8 mouse cellular contexts compared by ENCODE assay signal in genomic region chr10:80158307-80158986, GRCm38 (mm10). TPM values are rescaled to one million over a fixed set of nuclear protein-coding genes. Genes with fewer than 3 reads are reported as not detected.
DNase-seq lines count a peak whose midpoint lies in the region; ATAC-seq and TF ChIP-seq lines count a peak whose summit lies in the region.

No protein-coding gene starts in this region.

- 3% methylated on average over 18 of the region's 18 CpGs for WGBS in kidney, adult 2 months
- 5% methylated on average over 18 of the region's 18 CpGs for WGBS in lung, embryonic 16.5 days
- WGBS in olfactory bulb, adult 2 months: 17% methylated on average over 18 of the region's 18 CpGs

- peaks cover 18% of the 10 kb centered on the region for H3K36me3 ChIP-seq in kidney, adult 2 months (ENCODE audit: control insufficient read depth, insufficient read depth, low read length)
- H3K36me3 ChIP-seq in lung, embryonic 16.5 days (ENCODE audit: control insufficient read depth, insufficient read depth, low read length): peaks cover 40% of the 10 kb centered on the region

- H3K27me3 ChIP-seq in kidney, adult 2 months (replicated peaks; ENCODE audit: control insufficient read depth, insufficient read depth, low read length): no peaks in the 10 kb centered on the region
- H3K27me3 ChIP-seq in lung, embryonic 16.5 days (ENCODE audit: control insufficient read depth, insufficient read depth, low read depth, low read length): no peaks in the 10 kb centered on the region

- ATAC-seq in lung, embryonic 16.5 days (ENCODE audit: low read depth): peak; percentile 5

- peak; percentile 51 for DNase-seq in ovary, postnatal 36 days (ENCODE audit: low spot score)
- no peak for DNase-seq in ovary, postnatal 14 days (ENCODE audit: low spot score)
- DNase-seq in heart, adult 9 months (ENCODE audit: low spot score in 2 of 2): peak; percentile 85 to 88
- peak; percentile 86 for DNase-seq in kidney, adult 2 months
- DNase-seq in frontal cortex, postnatal 10 days (ENCODE audit: low spot score in 2 of 2): no peak

- H3K4me3 ChIP-seq in brown adipose tissue, adult 24 weeks (ENCODE audit: insufficient read depth, low read depth, low read length): peak overlapping the region; percentile 26
- H3K4me3 ChIP-seq in kidney, adult 2 months (ENCODE audit: insufficient read depth, low read depth, low read length): no peak overlapping the region
- no peak overlapping the region for H3K4me3 ChIP-seq in lung, embryonic 16.5 days (ENCODE audit: low read length)
- no peak overlapping the region for H3K4me3 ChIP-seq in olfactory bulb, adult 2 months (ENCODE audit: insufficient read depth, low read depth, low read length)

- peak overlapping the region; percentile 49 for H3K9ac ChIP-seq in lung, embryonic 16.5 days (ENCODE audit: low read length)

- H3K4me2 ChIP-seq in lung, embryonic 16.5 days (ENCODE audit: low read depth, low read length): peak overlapping the region; percentile 76

- peak overlapping the region; percentile 97 for H3K27ac ChIP-seq in brown adipose tissue, adult 24 weeks (replicated peaks; ENCODE audit: low read depth, low read length)
- H3K27ac ChIP-seq in kidney, adult 2 months (ENCODE audit: insufficient read depth, low read depth, low read length): peak overlapping the region; percentile 93
- peak overlapping the region; percentile 95 for H3K27ac ChIP-seq in lung, embryonic 16.5 days (ENCODE audit: low read length)
- peak overlapping the region; percentile 86 for H3K27ac ChIP-seq in olfactory bulb, adult 2 months (ENCODE audit: insufficient read depth, low read depth, low read length)

- TF ChIP-seq CTCF in kidney, adult 2 months (conservative IDR thresholded peaks at IDR 0.05; ENCODE audit: insufficient read depth, insufficient read length, low read depth, low read length): no peak
- TF ChIP-seq CTCF in olfactory bulb, adult 2 months (IDR thresholded peaks at IDR 0.05; ENCODE audit: insufficient read depth, low read depth, low read length): no peak

- H3K4me1 ChIP-seq in brown adipose tissue, adult 24 weeks (ENCODE audit: control insufficient read depth, insufficient read depth, insufficient read length, low read length): peaks cover 29% of the 10 kb centered on the region
- peaks cover 48% of the 10 kb centered on the region for H3K4me1 ChIP-seq in kidney, adult 2 months (ENCODE audit: control insufficient read depth, insufficient read depth, low read length)
- H3K4me1 ChIP-seq in lung, embryonic 16.5 days (replicated peaks; ENCODE audit: control insufficient read depth, insufficient read depth, low read length): peaks cover 92% of the 10 kb centered on the region
- H3K4me1 ChIP-seq in olfactory bulb, adult 2 months (ENCODE audit: control insufficient read depth, insufficient read depth, low read length): peaks cover 76% of the 10 kb centered on the region

- H3K9me3 ChIP-seq in lung, embryonic 16.5 days (ENCODE audit: control insufficient read depth, low read length): no peaks in the 10 kb centered on the region

- TF ChIP-seq POLR2A in kidney, adult 2 months (IDR thresholded peaks at IDR 0.05; ENCODE audit: low read depth, low read length): peak; percentile 63
- no peak for TF ChIP-seq POLR2A in olfactory bulb, adult 2 months (IDR thresholded peaks at IDR 0.05; ENCODE audit: insufficient read depth, low read depth, low read length)

RNA-seq across cellular contexts. Expression of gene Cirbp, which starts 7.3 kb away (rescaled TPM):
- 15.1 and 27.5 TPM in 2 replicates for polyA plus RNA-seq in brown adipose tissue, adult 24 weeks (2012; ENCODE audit: insufficient read depth, insufficient read length, missing spikeins)
- 86.7 and 87.8 TPM in 2 replicates for polyA plus RNA-seq in kidney, adult 2 months (2012; rRNA removed)
- polyA plus RNA-seq in lung, embryonic 16.5 days (2015; fragmentation: Nextera tagmentation; extraction: Ambion mirVana): 73.4 and 83.4 TPM in 2 replicates
- polyA plus RNA-seq in olfactory bulb, adult 2 months (2012; ENCODE audit: insufficient read depth, insufficient read length, low replicate concordance, missing spikeins): not detected in 2 replicates

RNA-seq across cellular contexts. Expression of gene Midn, which starts 10.4 kb away (rescaled TPM):
- 25.5 and 31.6 TPM in 2 replicates for polyA plus RNA-seq in brown adipose tissue, adult 24 weeks (2012; ENCODE audit: insufficient read depth, insufficient read length, missing spikeins)
- 65.6 and 67.0 TPM in 2 replicates for polyA plus RNA-seq in kidney, adult 2 months (2012; rRNA removed)
- 11.8 and 12.9 TPM in 2 replicates for polyA plus RNA-seq in lung, embryonic 16.5 days (2015; fragmentation: Nextera tagmentation; extraction: Ambion mirVana)
- polyA plus RNA-seq in olfactory bulb, adult 2 months (2012; ENCODE audit: insufficient read depth, insufficient read length, low replicate concordance, missing spikeins): 128 TPM in 1 of 2 replicates, not detected in the other

RNA-seq across cellular contexts. Expression of gene 1600002K03Rik, which starts 14.3 kb away (rescaled TPM):
- polyA plus RNA-seq in brown adipose tissue, adult 24 weeks (2012; ENCODE audit: insufficient read depth, insufficient read length, missing spikeins): 10.9 and 14.9 TPM in 2 replicates
- polyA plus RNA-seq in kidney, adult 2 months (2012; rRNA removed): 7.9 and 11.2 TPM in 2 replicates
- polyA plus RNA-seq in lung, embryonic 16.5 days (2015; fragmentation: Nextera tagmentation; extraction: Ambion mirVana): 12.2 and 13.6 TPM in 2 replicates
- not detected in 2 replicates for polyA plus RNA-seq in olfactory bulb, adult 2 months (2012; ENCODE audit: insufficient read depth, insufficient read length, low replicate concordance, missing spikeins)

RNA-seq across cellular contexts. Expression of gene Cbarp, which starts 17.8 kb away (rescaled TPM):
- polyA plus RNA-seq in brown adipose tissue, adult 24 weeks (2012; ENCODE audit: insufficient read depth, insufficient read length, missing spikeins): 1.1 and 1.5 TPM in 2 replicates
- polyA plus RNA-seq in kidney, adult 2 months (2012; rRNA removed): 8.1 and 8.7 TPM in 2 replicates
- 3.9 and 5.6 TPM in 2 replicates for polyA plus RNA-seq in lung, embryonic 16.5 days (2015; fragmentation: Nextera tagmentation; extraction: Ambion mirVana)
- not detected in 2 replicates for polyA plus RNA-seq in olfactory bulb, adult 2 months (2012; ENCODE audit: insufficient read depth, insufficient read length, low replicate concordance, missing spikeins)

RNA-seq across cellular contexts. Expression of gene Atp5d, which starts 20.0 kb away (rescaled TPM):
- 1,146 and 1,395 TPM in 2 replicates for polyA plus RNA-seq in brown adipose tissue, adult 24 weeks (2012; ENCODE audit: insufficient read depth, insufficient read length, missing spikeins)
- polyA plus RNA-seq in kidney, adult 2 months (2012; rRNA removed): 1,948 and 2,036 TPM in 2 replicates
- 534 and 552 TPM in 2 replicates for polyA plus RNA-seq in lung, embryonic 16.5 days (2015; fragmentation: Nextera tagmentation; extraction: Ambion mirVana)
- polyA plus RNA-seq in olfactory bulb, adult 2 months (2012; ENCODE audit: insufficient read depth, insufficient read length, low replicate concordance, missing spikeins): not detected in 2 replicates

Comparison
In these comparisons a context has a peak if more than half of its experiments do, and no peak if none do; other contexts are left out.
1. DNase-seq: peak in ovary, postnatal 36 days (single experiment), heart, adult 9 months (2 of 2) and kidney, adult 2 months (single experiment); none in ovary, postnatal 14 days (single experiment) and frontal cortex, postnatal 10 days (0 of 2).
2. Peak in every context shown above with its lines, with median percentiles within 50 percentile points of each other: H3K27ac ChIP-seq.